Mouse (Mus musculus): ENCODE results near the gene Specc1.

GRCm38 (mm10) chr11:62053928-62054327, 97.4 kb downstream of the Specc1 start:
- no peak for TF ChIP-seq CTCF (IDR thresholded peaks at IDR 0.05; ENCODE audit: extremely low read depth, insufficient read length, insufficient replicate concordance, low read depth, low read length)
- no peak for TF ChIP-seq POLR2A (IDR thresholded peaks at IDR 0.05; ENCODE audit: low read depth, low read length)
